Mouse (Mus musculus) heart, postnatal 14 days (tissue): Measurements from ENCODE around the gene Lrrc26. TPM values are rescaled to one million over a fixed set of nuclear protein-coding genes. Genes with fewer than 3 reads are reported as not detected.

Source experiments
- DNase-seq, 2 experiments: peaks; one replicate each; pipeline ENCODE4 v3.0.0; 2021 to 2022
- intact Hi-C: fragments of 180-260 bp; cut with DNase I; formaldehyde crosslinking; loops from one replicate; pipeline ENCODE4 v1.15.1; 2025
- total RNA-seq, 2 experiments: library from RNA; stranded (reverse); gene quantifications; 2 replicates each; pipeline ENCODE4 v1.2.3; 2021

Gene Lrrc26
- total RNA-seq, 2 experiments from 2014 or later, result 0.55 TPM; not detected in 1

- intact Hi-C loops, result no loop called here
- peak in 1 of 2 experiments; percentile 42 for DNase-seq
Observed at GRCm38 (mm10) chr2:25265897-25266656, 23.6 kb upstream of the Lrrc26 start.

GRCm38 (mm10) chr2:25266720-25267119, 23.0 kb upstream of the Lrrc26 start:
- DNase-seq, result peak; percentile 45 to 59
- intact Hi-C loops, result no loop called here

GRCm38 (mm10) chr2:25267241-25267640, 22.5 kb upstream of the Lrrc26 start:
- intact Hi-C loops, result no loop called here
- DNase-seq, result no peak

GRCm38 (mm10) chr2:25267746-25268309, 21.9 kb upstream of the Lrrc26 start:
- DNase-seq, result no peak
- intact Hi-C loops, result no loop called here

GRCm38 (mm10) chr2:25271827-25272511, 17.7 kb upstream of the Lrrc26 start, which contains the start of the genes Ssna1 and Anapc2:
Gene Ssna1 (minus strand): TSS chr2:25272438.
Gene Anapc2 (plus strand): TSS chr2:25272478.
- intact Hi-C loops, result no loop called here
- peak; percentile 98 to 99 for DNase-seq

- no peak for DNase-seq
- intact Hi-C loops, result no loop called here
Observed at GRCm38 (mm10) chr2:25272515-25272914, 17.2 kb upstream of the Lrrc26 start.

GRCm38 (mm10) chr2:25273010-25273409, 16.7 kb upstream of the Lrrc26 start:
- intact Hi-C loops, result no loop called here
- DNase-seq, result no peak

GRCm38 (mm10) chr2:25278928-25279882, 10.5 kb upstream of the Lrrc26 start:
- peak; percentile 82 to 89 for DNase-seq
- intact Hi-C loops, result loop anchor here (5.0 kb wide), 1 partner anchor 53 kb away; the partner anchor contains the start of gene Man1b1

- intact Hi-C loops, result no loop called here
- no peak for DNase-seq
Observed at GRCm38 (mm10) chr2:25285551-25285950, 4.2 kb upstream of the Lrrc26 start.

- intact Hi-C loops, result no loop called here
- no peak for DNase-seq
Observed at GRCm38 (mm10) chr2:25286314-25286713, 3.4 kb upstream of the Lrrc26 start.

- intact Hi-C loops, result no loop called here
- no peak for DNase-seq
Observed at GRCm38 (mm10) chr2:25286837-25287636, 2.7 kb upstream of the Lrrc26 start.

GRCm38 (mm10) chr2:25287927-25288649, 1.6 kb upstream of the Lrrc26 start, which contains the start of gene Tmem210:
Gene Tmem210 (plus strand): TSS chr2:25288145.
- DNase-seq, result no peak
- intact Hi-C loops, result no loop called here

- intact Hi-C loops, result no loop called here
- no peak for DNase-seq
Observed at GRCm38 (mm10) chr2:25288734-25289345, 875 bp upstream of the Lrrc26 start.

- DNase-seq, result no peak
- intact Hi-C loops, result no loop called here
Observed at GRCm38 (mm10) chr2:25290101-25290815, 543 bp downstream of the Lrrc26 start.

- no peak for DNase-seq
Observed at GRCm38 (mm10) chr2:25290816-25291130, 1.1 kb downstream of the Lrrc26 start.

GRCm38 (mm10) chr2:25291184-25292053, 1.7 kb downstream of the Lrrc26 start:
- intact Hi-C loops, result loop anchor here (2.0 kb wide), 1 partner anchor 63 kb away; no protein-coding TSS in a partner anchor

More at GRCm38 (mm10) chr2:25290816-25291130, 1.1 kb downstream of the Lrrc26 start:
- intact Hi-C loops, result no loop called here

More at GRCm38 (mm10) chr2:25291184-25292053, 1.7 kb downstream of the Lrrc26 start:
- no peak for DNase-seq
